Mouse (Mus musculus) liver, adult 10 weeks (tissue): ENCODE data around the gene Gm773. TPM values are rescaled to one million over a fixed set of nuclear protein-coding genes. Genes with fewer than 3 reads are reported as not detected.

Experiments used
- polyA plus RNA-seq: library from polyadenylated mRNA; stranded (reverse); fragments of 350-450 nt; fragmentation: Illumina TruSeq; extraction: RNeasy Lipid Tissue Mini Kit (QIAGEN cat#74804); gene quantifications from one replicate; pipeline ENCODE4 v1.2.3, GENCODE M21; 2014; ENCODE audit warnings: low read depth, low replicate concordance

Gene Gm773
- polyA plus RNA-seq = not detected

GRCm38 (mm10) chrX:56212771-56213170 lies at the start of gene Gm773:
Gene Gm773 (minus strand): TSS chrX:56212881.

Other genes with a start within 250 kb of the Gm773 start
- 0.69 TPM for gene 3830403N18Rik, start 76.3 kb downstream of the Gm773 start, polyA plus RNA-seq
- 0.79 TPM for gene Zfp449, start 133.5 kb upstream of the Gm773 start, polyA plus RNA-seq
- gene Smim10l2a, start 161.7 kb upstream of the Gm773 start, polyA plus RNA-seq = not detected
- gene Gm2174, start 235.1 kb upstream of the Gm773 start, polyA plus RNA-seq = not detected
- 8.4 TPM for gene Ints6l, start 242.0 kb upstream of the Gm773 start, polyA plus RNA-seq